Comparison of ENCODE assay signal across 9 mouse cellular contexts in the genomic region with DNA sequence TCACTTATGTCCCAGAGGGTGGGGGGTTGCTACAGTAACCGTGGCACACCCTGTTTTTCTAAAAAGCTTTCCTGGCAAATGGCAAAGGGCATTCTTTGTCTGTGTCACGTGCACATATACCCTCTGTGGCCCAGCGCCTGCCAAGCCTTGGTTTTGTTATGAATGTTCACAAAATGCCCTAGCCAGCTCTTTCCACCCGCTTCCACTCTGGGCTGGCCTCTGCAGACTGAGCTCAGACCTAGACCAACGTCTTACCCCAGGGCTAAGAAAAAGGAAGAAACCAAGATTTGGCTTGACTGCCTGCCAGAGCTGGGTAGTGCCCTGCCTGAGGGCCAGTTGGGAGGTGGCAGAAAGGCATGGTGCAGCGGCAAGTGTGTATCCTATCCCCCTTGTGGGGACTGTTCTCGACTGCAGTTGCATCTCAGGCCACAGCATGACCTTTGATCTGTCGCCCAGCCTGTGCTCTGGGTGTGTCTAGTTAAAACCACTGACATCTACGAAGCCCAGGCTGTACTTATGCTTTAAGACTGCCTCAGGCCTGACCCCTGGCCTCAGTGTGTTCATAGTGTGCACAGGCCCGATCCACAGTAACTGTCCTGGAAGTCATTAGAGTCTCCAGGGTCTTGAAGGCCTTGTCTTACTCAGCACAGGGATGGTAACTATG. TPM values are rescaled to one million over a fixed set of nuclear protein-coding genes. Genes with fewer than 3 reads are reported as not detected.
DNase-seq lines count a peak whose midpoint lies in the region; ATAC-seq and TF ChIP-seq lines count a peak whose summit lies in the region.
"Had no signal": no experiment of that assay in that cellular context is flagged by ENCODE, and none has a peak within 500 bp of the region (broad histone marks: within the 10 kb centered on the region; RNA-seq: fewer than 3 reads in every experiment).

No protein-coding gene starts in this region.

- no peak for DNase-seq in cerebellum, adult 2 months
- no peak for DNase-seq in cerebellum, postnatal 25 days
- no peak for DNase-seq in lung, adult 2 months
- DNase-seq in hindbrain, embryonic 10.5 days (ENCODE audit: low spot score): no peak
- no peak for DNase-seq in frontal cortex, postnatal 25 days (ENCODE audit: low spot score in 2 of 2)
- no peak for DNase-seq in gastrocnemius, postnatal 4 days (ENCODE audit: low spot score in 2 of 2)

- TF ChIP-seq POLR2A in cerebellum, adult 2 months (IDR thresholded peaks at IDR 0.05; ENCODE audit: borderline replicate concordance, insufficient read depth, low read length): no peak
- TF ChIP-seq POLR2A in lung, adult 2 months (IDR thresholded peaks at IDR 0.05; ENCODE audit: borderline replicate concordance, extremely low read depth, low read depth, low read length): no peak

- H3K36me3 ChIP-seq in lung, embryonic 15.5 days: peaks cover 56% of the 10 kb centered on the region
- peaks cover 94% of the 10 kb centered on the region for H3K36me3 ChIP-seq in hindbrain, embryonic 10.5 days

- H3K9ac ChIP-seq in lung, embryonic 15.5 days: no peak overlapping the region

- TF ChIP-seq CTCF in cerebellum, adult 2 months (IDR thresholded peaks at IDR 0.05; ENCODE audit: borderline replicate concordance, insufficient read depth, low read depth, low read length): no peak
- TF ChIP-seq CTCF in lung, adult 2 months (IDR thresholded peaks at IDR 0.05; ENCODE audit: insufficient read depth, low read length): no peak

- no peak overlapping the region for H3K4me3 ChIP-seq in cerebellum, adult 2 months (replicated peaks; ENCODE audit: insufficient read depth, low read depth, low read length)
- H3K4me3 ChIP-seq in lung, embryonic 15.5 days: no peak overlapping the region
- no peak overlapping the region for H3K4me3 ChIP-seq in lung, adult 2 months (replicated peaks; ENCODE audit: extremely low read depth, low read depth, low read length)
- no peak overlapping the region for H3K4me3 ChIP-seq in hindbrain, embryonic 10.5 days

- H3K9me3 ChIP-seq in lung, embryonic 15.5 days: no peaks in the 10 kb centered on the region
- no peaks in the 10 kb centered on the region for H3K9me3 ChIP-seq in hindbrain, embryonic 10.5 days

- 38% methylated on average over 10 of the region's 10 CpGs for WGBS in cerebellum, adult 2 months
- 68% methylated on average over 10 of the region's 10 CpGs for WGBS in lung, embryonic 15.5 days
- 46% methylated on average over 10 of the region's 10 CpGs for WGBS in lung, adult 2 months
- WGBS in hindbrain, embryonic 10.5 days: 60% methylated on average over 10 of the region's 10 CpGs

- H3K4me2 ChIP-seq in lung, embryonic 15.5 days: no peak overlapping the region

- H3K4me1 ChIP-seq in cerebellum, adult 2 months (ENCODE audit: control insufficient read depth, insufficient read depth, low read length): no peaks in the 10 kb centered on the region
- H3K4me1 ChIP-seq in lung, embryonic 15.5 days: peaks cover 6% of the 10 kb centered on the region; the same call in 1 of the 2 replicates
- peaks cover 8% of the 10 kb centered on the region for H3K4me1 ChIP-seq in lung, adult 2 months (ENCODE audit: control insufficient read depth, insufficient read depth, low read length)
- peaks cover 36% of the 10 kb centered on the region for H3K4me1 ChIP-seq in hindbrain, embryonic 10.5 days (replicated peaks)

- peak overlapping the region; percentile 17 for H3K27ac ChIP-seq in cerebellum, adult 2 months (ENCODE audit: insufficient read depth, low read length)
- 0 out of 2 replicates have a peak overlapping the region, but pooled peaks have one; percentile 12 for H3K27ac ChIP-seq in lung, embryonic 15.5 days
- H3K27ac ChIP-seq in hindbrain, embryonic 10.5 days: peak overlapping the region; percentile 78

- H3K27me3 ChIP-seq in cerebellum, adult 2 months (ENCODE audit: control insufficient read depth, insufficient read depth, low read length): no peaks in the 10 kb centered on the region
- no peaks in the 10 kb centered on the region for H3K27me3 ChIP-seq in lung, embryonic 15.5 days
- H3K27me3 ChIP-seq in hindbrain, embryonic 10.5 days (ENCODE audit: insufficient read depth, poor library complexity, severe bottlenecking): peaks cover 41% of the 10 kb centered on the region

- ATAC-seq in lung, embryonic 15.5 days (ENCODE audit: borderline replicate concordance, extremely low read depth, low FRiP score, low TSS enrichment): peak; percentile 43; the same call in 1 of the 2 replicates
- ATAC-seq in megakaryocyte-erythroid progenitor cell, adult 5-6 weeks (replicated peaks; ENCODE audit: low FRiP score, low TSS enrichment, poor library complexity, severe bottlenecking): 0 out of 2 replicates have a peak, but pooled peaks have one; percentile 13

RNA-seq across cellular contexts. Expression of gene Itgb4, which starts 19.2 kb away (rescaled TPM):
- 21.6 and 28.6 TPM in 2 replicates for polyA plus RNA-seq in cerebellum, adult 2 months (2012; rRNA removed)
- polyA plus RNA-seq in lung, embryonic 15.5 days (2015; fragmentation: Nextera tagmentation; extraction: Ambion mirVana): 2.6 and 3.4 TPM in 2 replicates
- 11.0 and 14.7 TPM in 2 replicates for polyA plus RNA-seq in lung, adult 2 months (2012; rRNA removed)
- polyA plus RNA-seq in hindbrain, embryonic 10.5 days (2016; fragmentation: Nextera tagmentation; extraction: Ambion mirVana): 0.92 and 0.94 TPM in 2 replicates
- 0.07 and 0.37 TPM in 2 replicates for total RNA-seq in megakaryocyte-erythroid progenitor cell, adult 5-6 weeks (2014; fragmentation: Nextera tagmentation)
- 0.65 TPM in 1 of 2 replicates, not detected in the other for total RNA-seq in megakaryocyte-erythroid progenitor cell, adult 5-6 weeks (2017)
- total RNA-seq in gastrocnemius, postnatal 4 days (2021): 1 to 10 TPM; 5.1 to 6.2 TPM

RNA-seq across cellular contexts. Expression of gene Recql5, which starts 22.1 kb away (rescaled TPM):
- polyA plus RNA-seq in cerebellum, adult 2 months (2012; rRNA removed): 24.7 and 28.5 TPM in 2 replicates
- 20.5 and 22.3 TPM in 2 replicates for polyA plus RNA-seq in lung, embryonic 15.5 days (2015; fragmentation: Nextera tagmentation; extraction: Ambion mirVana)
- polyA plus RNA-seq in lung, adult 2 months (2012; rRNA removed): 14.5 and 18.0 TPM in 2 replicates
- 27.3 and 28.8 TPM in 2 replicates for polyA plus RNA-seq in hindbrain, embryonic 10.5 days (2016; fragmentation: Nextera tagmentation; extraction: Ambion mirVana)
- 19.7 and 22.7 TPM in 2 replicates for total RNA-seq in megakaryocyte-erythroid progenitor cell, adult 5-6 weeks (2014; fragmentation: Nextera tagmentation)
- total RNA-seq in megakaryocyte-erythroid progenitor cell, adult 5-6 weeks (2017): 17.0 and 21.0 TPM in 2 replicates
- 10 to 100 TPM in 1 of 2 experiments, 1 to 10 TPM in 1; 8.6 to 12.9 TPM for total RNA-seq in gastrocnemius, postnatal 4 days (2021)

RNA-seq across cellular contexts. Expression of gene Sap30bp, which starts 22.2 kb away (rescaled TPM):
- polyA plus RNA-seq in cerebellum, adult 2 months (2012; rRNA removed): 49.5 and 53.5 TPM in 2 replicates
- polyA plus RNA-seq in lung, embryonic 15.5 days (2015; fragmentation: Nextera tagmentation; extraction: Ambion mirVana): 29.8 and 35.5 TPM in 2 replicates
- polyA plus RNA-seq in lung, adult 2 months (2012; rRNA removed): 18.8 and 23.0 TPM in 2 replicates
- polyA plus RNA-seq in hindbrain, embryonic 10.5 days (2016; fragmentation: Nextera tagmentation; extraction: Ambion mirVana): 44.7 and 52.5 TPM in 2 replicates
- total RNA-seq in megakaryocyte-erythroid progenitor cell, adult 5-6 weeks (2014; fragmentation: Nextera tagmentation): 20.8 and 33.2 TPM in 2 replicates
- total RNA-seq in megakaryocyte-erythroid progenitor cell, adult 5-6 weeks (2017): 251 and 314 TPM in 2 replicates
- total RNA-seq in gastrocnemius, postnatal 4 days (2021): 10 to 100 TPM; 25.1 to 25.7 TPM

RNA-seq across cellular contexts. Expression of gene Smim6, which starts 43.5 kb away (rescaled TPM):
- 0.11 TPM in 1 of 2 replicates, not detected in the other for polyA plus RNA-seq in cerebellum, adult 2 months (2012; rRNA removed)
- polyA plus RNA-seq in lung, embryonic 15.5 days (2015; fragmentation: Nextera tagmentation; extraction: Ambion mirVana): 24.4 and 25.5 TPM in 2 replicates
- 8.5 and 9.1 TPM in 2 replicates for polyA plus RNA-seq in lung, adult 2 months (2012; rRNA removed)
- 1.4 and 1.6 TPM in 2 replicates for polyA plus RNA-seq in hindbrain, embryonic 10.5 days (2016; fragmentation: Nextera tagmentation; extraction: Ambion mirVana)
- 2.0 and 5.2 TPM in 2 replicates for total RNA-seq in megakaryocyte-erythroid progenitor cell, adult 5-6 weeks (2014; fragmentation: Nextera tagmentation)
- total RNA-seq in megakaryocyte-erythroid progenitor cell, adult 5-6 weeks (2017): not detected in 2 replicates
- total RNA-seq in gastrocnemius, postnatal 4 days (2021): under 1 TPM in 1 of 2 experiments, not detected in 1; 0.39 TPM
- total RNA-seq: gastrocnemius, postnatal 36 days had no signal

RNA-seq across cellular contexts. Expression of gene Smim5, which starts 55.6 kb away (rescaled TPM):
- polyA plus RNA-seq in cerebellum, adult 2 months (2012; rRNA removed): 1.3 and 1.7 TPM in 2 replicates
- polyA plus RNA-seq in lung, embryonic 15.5 days (2015; fragmentation: Nextera tagmentation; extraction: Ambion mirVana): 3.6 and 4.8 TPM in 2 replicates
- 10.3 and 10.8 TPM in 2 replicates for polyA plus RNA-seq in lung, adult 2 months (2012; rRNA removed)
- 1.4 and 4.2 TPM in 2 replicates for polyA plus RNA-seq in hindbrain, embryonic 10.5 days (2016; fragmentation: Nextera tagmentation; extraction: Ambion mirVana)
- total RNA-seq in megakaryocyte-erythroid progenitor cell, adult 5-6 weeks (2014; fragmentation: Nextera tagmentation): 40.3 and 83.8 TPM in 2 replicates
- 24.6 and 29.4 TPM in 2 replicates for total RNA-seq in megakaryocyte-erythroid progenitor cell, adult 5-6 weeks (2017)
- total RNA-seq in gastrocnemius, postnatal 4 days (2021): 10 to 100 TPM; 14.1 to 17.1 TPM

Comparison
In these comparisons a context has a peak if more than half of its experiments do, and no peak if none do; other contexts are left out.
1. H3K27ac ChIP-seq: peak in every context shown above with its lines; median percentile 78 in hindbrain, embryonic 10.5 days; 17 in cerebellum, adult 2 months; 12 in lung, embryonic 15.5 days.